Mouse (Mus musculus) erythroblast, embryonic 14.5 days (primary cell): Measurements from ENCODE around the gene Nop2.

ENCODE experiments used
- GATA1 ChIP-seq: IDR thresholded peaks from 2 replicates; pipeline ENCODE4 v1.6.1; 2012; ENCODE audit warnings: low read length, inconsistent platforms, mixed read lengths
- TAL1 ChIP-seq: IDR thresholded peaks from 3 replicates; pipeline ENCODE4 v1.6.1; 2012; ENCODE audit warnings: low read length, inconsistent platforms, mixed read lengths

DNA sequence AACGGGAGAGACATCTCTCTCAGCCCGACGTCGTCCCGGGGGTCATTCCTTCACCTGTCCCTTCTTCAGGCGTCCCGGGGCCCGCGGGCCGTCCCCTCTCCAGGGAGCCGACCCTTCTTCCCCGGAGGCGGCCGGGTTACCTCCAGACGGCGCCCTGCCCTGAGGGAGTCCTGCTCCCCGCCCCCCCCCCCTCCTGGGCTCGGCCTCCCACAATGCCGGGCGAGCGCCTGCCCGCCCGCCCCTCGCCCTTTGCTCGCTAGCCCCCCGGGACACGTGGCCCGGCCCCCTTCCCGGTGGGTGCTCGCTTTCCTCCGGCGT is 35.5 kb upstream of the Nop2 start:
- TF ChIP-seq GATA1 (no peak), TAL1 (no peak)
